Mouse (Mus musculus): ENCODE data around the gene Zdhhc19. TPM values are rescaled to one million over a fixed set of nuclear protein-coding genes. Genes with fewer than 3 reads are reported as not detected.
A peak's percentile ranks its signal among the peaks of the same experiment; 100 is the strongest.

Zdhhc19 gene
- total and polyA plus RNA-seq, 3 experiments, result 0.58 to 1.4 TPM; not detected in 1

GRCm38 (mm10) chr16:32457589-32458386, 38.3 kb upstream of the Zdhhc19 start (continued):
- TF ChIP-seq USF1 (IDR thresholded peaks at IDR 0.05; ENCODE audit: low read depth, low read length), result no peak
- TF ChIP-seq ETS1 (IDR thresholded peaks at IDR 0.05; ENCODE audit: low read depth, low read length), result no peak
- TF ChIP-seq HCFC1 (IDR thresholded peaks at IDR 0.05; ENCODE audit: low read depth, low read length), result 0 out of 2 replicates have a peak, but pooled peaks have one; percentile 15
- TF ChIP-seq SMC3 (IDR thresholded peaks at IDR 0.05; ENCODE audit: low read depth, low read length), result peak; percentile 83
- no peak for TF ChIP-seq USF2 (IDR thresholded peaks at IDR 0.05; ENCODE audit: borderline replicate concordance in 1 of 2, insufficient read depth in 1 of 2, low read depth in 1 of 2, low read length in 2 of 2)
- TF ChIP-seq ZKSCAN1 (IDR thresholded peaks at IDR 0.05; ENCODE audit: low read depth, low read length), result no peak
- TF ChIP-seq MAFK (IDR thresholded peaks at IDR 0.05; ENCODE audit: borderline replicate concordance, low read depth, low read length), result peak; percentile 78; the same call in 1 of the 2 replicates
- no peak for TF ChIP-seq MYB (IDR thresholded peaks at IDR 0.05; ENCODE audit: low read depth, low read length)
- TF ChIP-seq NELFE (IDR thresholded peaks at IDR 0.05; ENCODE audit: low read depth, low read length), result no peak
- no peak for TF ChIP-seq MEF2A (IDR thresholded peaks at IDR 0.05; ENCODE audit: extremely low read depth, insufficient replicate concordance, low read depth, low read length, poor library complexity, severe bottlenecking)
- TF ChIP-seq CHD1 (IDR thresholded peaks at IDR 0.05; ENCODE audit: low read depth, low read length), result no peak
- no peak for TF ChIP-seq JUND (IDR thresholded peaks at IDR 0.05; ENCODE audit: low read depth, low read length)
- peak; percentile 45 to 88 (median 55) for TF ChIP-seq CTCF (IDR thresholded peaks at IDR 0.05 in 2 of 3, conservative IDR thresholded peaks at IDR 0.05 in 1 of 3; ENCODE audit: control insufficient read depth in 1 of 3, insufficient read depth in 1 of 3, low read depth in 2 of 3, low read length in 3 of 3, poor library complexity in 1 of 3, severe bottlenecking in 1 of 3)
- TF ChIP-seq SIN3A (IDR thresholded peaks at IDR 0.05; ENCODE audit: low read length), result peak; percentile 62
- TF ChIP-seq ZNF384 (IDR thresholded peaks at IDR 0.05; ENCODE audit: low read depth, low read length), result no peak
- TF ChIP-seq ELF1 (IDR thresholded peaks at IDR 0.05; ENCODE audit: low read depth, low read length), result no peak
- no peak for TF ChIP-seq EP300 (IDR thresholded peaks at IDR 0.05; ENCODE audit: low read depth in 1 of 2, low read length in 2 of 2)

DNA sequence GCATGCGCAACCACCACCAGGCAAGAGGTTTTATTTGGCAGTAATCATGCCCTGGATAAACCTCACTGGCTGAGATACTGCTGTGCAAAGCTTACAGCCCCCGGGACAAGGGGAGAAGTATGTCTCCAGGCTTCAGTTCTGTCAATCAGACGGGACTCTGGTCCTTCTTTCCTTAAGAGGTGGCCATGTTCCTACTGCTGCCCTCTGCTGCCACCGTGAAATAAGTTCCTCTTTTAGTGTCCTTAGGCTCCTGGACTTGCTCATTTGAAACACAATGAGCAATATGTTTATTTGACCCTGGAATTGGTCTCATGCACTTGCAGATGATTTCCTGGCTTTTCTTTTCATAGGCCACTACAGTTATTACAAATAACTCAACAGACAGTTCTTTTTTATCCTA, 35.5 kb upstream of the Zdhhc19 start:
- H3K9ac ChIP-seq (ENCODE audit: control insufficient read depth, low read depth, low read length, poor library complexity, severe bottlenecking), result no peak overlapping the region
- H3K4me1 ChIP-seq (ENCODE audit: control insufficient read depth in 1 of 2, insufficient read depth in 2 of 2, low read length in 2 of 2), result peaks cover 9% of the 10 kb centered on the region in 2 experiments
- H3K79me2 ChIP-seq (ENCODE audit: control insufficient read depth, insufficient read depth, low read length, poor library complexity), result no peaks in the 10 kb centered on the region
- H3K36me3 ChIP-seq (ENCODE audit: control insufficient read depth in 1 of 2, insufficient read depth in 2 of 2, low read length in 2 of 2), result peaks cover 10 to 14% of the 10 kb centered on the region in 2 experiments
- H3K27me3 ChIP-seq (ENCODE audit: control insufficient read depth in 1 of 2, insufficient read depth in 2 of 2, low read length in 2 of 2), result no peaks in the 10 kb centered on the region
- H3K4me3 ChIP-seq (ENCODE audit: control insufficient read depth in 1 of 2, insufficient read depth in 1 of 2, low read depth in 2 of 2, low read length in 2 of 2), result no peak overlapping the region
- H3K9me3 ChIP-seq (replicated peaks; ENCODE audit: insufficient read depth, low read length), result no peaks in the 10 kb centered on the region
- DNase-seq (ENCODE audit: low read depth, low spot score), result no peak
- H3K27ac ChIP-seq (ENCODE audit: control insufficient read depth, low read depth, low read length), result no peak overlapping the region
- TF ChIP-seq SMC3 (IDR thresholded peaks at IDR 0.05; ENCODE audit: low read depth, low read length) (peak; percentile 41), GABPA (IDR thresholded peaks at IDR 0.05; ENCODE audit: low read depth, low read length) (no peak), CTCF (IDR thresholded peaks at IDR 0.05 in 2 of 3, conservative IDR thresholded peaks at IDR 0.05 in 1 of 3; ENCODE audit: control insufficient read depth in 1 of 3, insufficient read depth in 1 of 3, low read depth in 2 of 3, low read length in 3 of 3, poor library complexity in 1 of 3, severe bottlenecking in 1 of 3) (peak in 1 of 3 experiments; percentile 33; a peak in 2 of 6 replicates)

Data from MEL (cell line).